Mouse (Mus musculus): Measurements from ENCODE around the gene Rita1.

The Rita1 gene

GRCm38 (mm10) chr5:120600946-120601668, 11.3 kb downstream of the Rita1 start:
- DNase-seq (ENCODE audit: low spot score), result peak; percentile 58

GRCm38 (mm10) chr5:120599625-120600024, 12.8 kb downstream of the Rita1 start:
- DNase-seq (ENCODE audit: low spot score), result no peak

GRCm38 (mm10) chr5:120594485-120594884, 17.9 kb downstream of the Rita1 start:
- no peak for DNase-seq (ENCODE audit: low spot score)

- DNase-seq (ENCODE audit: low spot score), result no peak
Observed at GRCm38 (mm10) chr5:120592141-120592540, 20.2 kb downstream of the Rita1 start.

- no peak for DNase-seq (ENCODE audit: low spot score)
Observed at GRCm38 (mm10) chr5:120590356-120591010, 21.9 kb downstream of the Rita1 start.

- DNase-seq (ENCODE audit: low spot score), result peak; percentile 100
Observed at GRCm38 (mm10) chr5:120588569-120589094, 23.8 kb downstream of the Rita1 start, which contains the start of the genes Tpcn1 and Iqcd. Tpcn1 (minus strand) TSS chr5:120588673. Iqcd (plus strand) TSS chr5:120589016.

- no peak for DNase-seq (ENCODE audit: low spot score)
Observed at GRCm38 (mm10) chr5:120587940-120588568, 24.3 kb downstream of the Rita1 start.

GRCm38 (mm10) chr5:120587616-120587926, 24.8 kb downstream of the Rita1 start:
- DNase-seq (ENCODE audit: low spot score), result no peak

GRCm38 (mm10) chr5:120586741-120587615, 25.4 kb downstream of the Rita1 start:
- no peak for DNase-seq (ENCODE audit: low spot score)

- no peak for DNase-seq (ENCODE audit: low spot score)
Observed at GRCm38 (mm10) chr5:120584968-120585367, 27.4 kb downstream of the Rita1 start.

GRCm38 (mm10) chr5:120583511-120583910, 28.9 kb downstream of the Rita1 start:
- no peak for DNase-seq (ENCODE audit: low spot score)

GRCm38 (mm10) chr5:120582002-120582401, 30.4 kb downstream of the Rita1 start:
- DNase-seq (ENCODE audit: low spot score), result no peak

GRCm38 (mm10) chr5:120579898-120580626, 32.3 kb downstream of the Rita1 start:
- DNase-seq (ENCODE audit: low spot score), result peak; percentile 2

GRCm38 (mm10) chr5:120579211-120579897, 33.0 kb downstream of the Rita1 start:
- DNase-seq (ENCODE audit: low spot score), result peak; percentile 49

- peak; percentile 3 for DNase-seq (ENCODE audit: low spot score)
Observed at GRCm38 (mm10) chr5:120578504-120579081, 33.8 kb downstream of the Rita1 start.

- DNase-seq (ENCODE audit: low spot score), result peak; percentile 37
Observed at GRCm38 (mm10) chr5:120577935-120578441, 34.4 kb downstream of the Rita1 start.

GRCm38 (mm10) chr5:120576781-120577301, 35.5 kb downstream of the Rita1 start:
- DNase-seq (ENCODE audit: low spot score), result no peak

- DNase-seq (ENCODE audit: low spot score), result no peak
Observed at GRCm38 (mm10) chr5:120574469-120575063, 37.8 kb downstream of the Rita1 start.

GRCm38 (mm10) chr5:120571056-120571740, 41.2 kb downstream of the Rita1 start:
- DNase-seq (ENCODE audit: low spot score), result peak; percentile 35
